Mouse (Mus musculus) induced T-regulatory cell, adult 2 months (primary cell): Measurements from ENCODE around the gene Nphp4.

Experiments used
- DNase-seq: peaks from one replicate; pipeline ENCODE4 v3.0.0-alpha.2; 2012; ENCODE audit warnings: low read depth

Gene Nphp4

DNA sequence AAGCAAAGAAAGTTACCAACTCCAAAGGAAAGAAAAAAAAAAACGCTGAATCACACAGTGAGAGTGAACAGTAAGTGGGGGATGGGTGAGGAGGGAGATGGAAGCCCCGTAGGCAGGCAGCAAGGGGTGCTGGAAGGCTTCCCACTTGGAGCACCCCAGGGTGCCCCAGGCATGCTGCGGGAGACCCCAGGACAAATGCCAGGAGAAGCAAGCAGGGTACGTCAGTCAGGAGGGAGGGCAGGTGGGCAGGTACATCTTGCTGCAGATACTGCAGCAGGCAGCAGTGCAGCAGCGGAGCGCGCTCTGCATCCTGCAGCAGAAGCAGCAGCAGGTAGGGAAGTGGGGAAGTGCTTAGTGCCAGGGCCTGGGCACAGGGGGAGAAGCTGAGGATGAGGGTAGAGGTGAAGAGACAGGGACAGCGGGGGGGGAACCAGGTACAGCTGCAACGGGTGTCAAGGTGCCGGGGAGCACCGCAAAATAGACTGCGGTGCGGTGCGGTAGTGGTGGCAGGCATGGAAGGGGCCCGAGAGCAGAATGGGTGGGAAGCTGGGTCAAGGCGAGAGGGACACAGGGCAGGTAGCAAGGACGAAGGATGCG lies at the start of gene Nphp4:
Nphp4 (plus strand) TSS at position 280 of the 597 bp plus-strand sequence.
- DNase-seq, result no peak

DNA sequence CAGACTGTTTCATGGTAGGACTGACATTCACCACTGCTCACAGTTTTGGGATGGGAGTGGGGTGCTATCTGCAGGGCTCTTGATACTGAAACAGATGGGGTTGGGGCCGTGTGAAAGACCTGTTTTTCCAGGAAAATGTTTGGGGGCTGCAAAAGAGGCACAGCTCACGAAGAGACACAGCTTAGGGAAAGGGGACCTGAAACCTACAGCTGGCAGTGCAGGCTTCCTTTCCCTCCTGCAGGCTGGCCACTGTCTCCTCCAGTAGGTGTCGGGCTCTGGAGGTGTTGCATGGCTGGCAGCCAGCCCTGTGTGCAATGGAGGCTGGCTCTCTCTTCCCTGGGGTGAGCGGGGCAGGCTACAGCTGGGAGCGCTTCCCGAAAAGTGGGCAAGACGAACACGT lies 48.2 kb upstream of the Nphp4 start:
- DNase-seq, result no peak

DNA sequence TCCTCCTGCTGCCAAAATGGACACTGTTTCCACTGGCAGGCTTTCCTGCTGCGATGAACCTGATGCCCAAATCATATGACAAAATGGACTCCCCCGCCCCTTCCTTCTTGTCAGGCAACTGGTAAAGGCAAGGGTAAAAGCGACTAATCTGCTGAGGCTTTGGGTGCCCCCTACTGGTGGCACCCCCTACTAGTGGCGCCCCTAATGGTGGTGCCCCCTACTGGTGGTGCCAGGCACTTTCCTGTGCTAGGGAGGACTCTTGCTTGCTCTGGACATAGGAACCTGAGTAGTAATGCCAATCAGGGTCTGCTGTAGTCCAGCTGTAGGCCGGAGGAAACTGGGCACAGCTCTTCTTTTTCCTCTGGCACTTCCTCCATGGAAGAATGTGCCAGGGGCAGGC lies 44.2 kb upstream of the Nphp4 start:
- peak; percentile 72 for DNase-seq

GRCm38 (mm10) chr4:152434836-152435235 lies 41.7 kb upstream of the Nphp4 start:
- peak; percentile 85 for DNase-seq

DNA sequence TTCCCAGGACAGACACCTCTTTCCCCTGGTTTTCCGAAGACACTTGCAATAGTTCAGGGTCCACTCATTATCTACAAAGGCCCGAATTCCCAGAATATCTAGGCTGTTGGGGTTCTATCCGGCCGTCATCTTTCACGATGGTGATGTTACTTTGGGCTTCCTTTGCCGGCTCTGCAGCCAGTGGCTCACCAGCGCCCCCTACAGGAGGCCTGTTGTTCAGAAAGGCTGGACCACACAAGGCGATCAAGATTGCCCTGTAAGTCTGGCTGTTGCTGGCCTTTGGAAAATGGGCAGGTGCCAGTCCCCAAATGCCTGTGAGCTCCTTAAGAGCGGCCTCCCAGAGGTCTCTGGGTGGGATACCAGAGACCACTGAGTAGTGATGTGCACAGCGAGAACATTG lies 41.3 kb upstream of the Nphp4 start:
- DNase-seq, result peak; percentile 77

GRCm38 (mm10) chr4:152440882-152441281 lies 35.6 kb upstream of the Nphp4 start:
- DNase-seq, result peak; percentile 36

DNA sequence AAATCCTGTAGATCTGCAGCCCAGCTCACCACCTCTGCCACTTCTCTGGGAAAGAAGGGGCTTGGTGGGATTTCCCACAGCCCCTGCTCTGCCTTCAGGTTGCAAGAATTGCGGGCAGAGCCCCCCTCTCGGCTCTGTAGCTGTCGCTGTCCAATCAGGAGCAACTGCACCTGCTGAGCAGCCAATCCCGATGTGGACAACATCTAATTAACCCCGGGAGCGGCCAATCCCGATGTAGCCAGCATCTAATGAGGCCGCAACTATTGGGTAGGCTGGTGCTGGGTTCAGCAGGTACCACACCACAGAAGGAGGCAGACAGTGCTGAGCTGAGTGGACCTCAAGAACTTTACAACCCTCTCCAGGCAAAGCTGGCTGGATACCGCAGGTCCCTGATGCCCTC lies 35.0 kb upstream of the Nphp4 start:
- DNase-seq, result no peak

DNA sequence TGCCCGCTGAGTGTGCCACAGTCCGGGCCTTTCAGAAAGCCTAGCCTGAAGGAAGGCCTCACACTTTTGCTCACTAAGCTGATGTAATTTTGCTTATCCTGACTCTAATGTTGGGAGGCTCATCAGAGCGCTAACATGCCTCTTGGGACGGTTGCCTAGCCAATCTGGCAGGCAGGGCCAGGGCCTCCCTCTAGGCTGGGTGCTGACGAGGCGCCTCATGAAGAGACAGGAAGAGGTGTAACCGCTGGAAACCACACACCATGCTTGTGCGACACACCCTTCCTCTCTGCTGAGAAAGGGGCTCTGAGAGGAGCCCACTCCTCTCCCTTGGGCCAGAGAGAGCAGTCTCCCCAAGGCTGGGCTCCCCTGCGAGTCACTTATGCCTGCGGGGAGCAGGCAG lies 30.3 kb upstream of the Nphp4 start:
- DNase-seq, result peak; percentile 85

- peak; percentile 65 for DNase-seq
These were observed 28.5 kb upstream of the Nphp4 start for GRCm38 (mm10) chr4:152447731-152448665.

DNA sequence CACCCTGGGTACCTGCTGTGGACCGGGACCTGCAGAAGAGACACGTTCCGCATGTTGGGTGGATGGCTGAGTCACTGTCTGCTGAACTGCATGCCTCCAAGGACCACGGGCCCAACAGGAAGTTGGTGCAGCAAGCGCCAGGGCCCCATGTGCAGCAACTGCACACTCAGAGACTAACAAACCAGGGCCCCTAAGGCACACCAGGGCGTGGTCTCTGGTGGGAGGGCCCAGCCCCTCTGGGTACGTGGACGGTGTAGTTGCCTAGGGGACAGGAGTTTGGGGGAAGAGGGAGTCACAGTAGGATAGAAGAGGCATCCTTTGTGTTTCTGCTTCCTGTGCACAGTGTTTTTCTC lies 27.9 kb upstream of the Nphp4 start:
- DNase-seq, result peak; percentile 87

GRCm38 (mm10) chr4:152451371-152451770 lies 25.1 kb upstream of the Nphp4 start:
- DNase-seq, result peak; percentile 74

DNA sequence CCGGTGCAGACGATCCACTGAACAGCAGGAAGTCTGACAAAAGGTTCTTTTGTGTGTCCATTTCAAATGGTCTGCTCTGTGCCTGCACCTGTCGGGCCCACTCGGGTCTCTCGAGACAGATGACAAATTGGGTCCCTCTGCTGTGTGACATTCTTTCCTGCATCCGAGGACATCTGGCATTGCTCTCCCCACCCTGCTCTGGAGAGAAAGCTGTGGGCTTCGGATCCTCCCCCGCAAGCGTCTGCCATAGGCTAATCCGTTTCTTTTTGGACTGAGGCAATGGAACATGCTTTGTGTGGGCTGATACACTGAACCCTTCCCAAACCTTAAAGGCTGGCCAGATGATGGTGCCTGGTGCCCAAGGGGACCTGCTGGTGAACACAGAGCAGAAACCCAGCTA lies 23.4 kb upstream of the Nphp4 start:
- no peak for DNase-seq

DNA sequence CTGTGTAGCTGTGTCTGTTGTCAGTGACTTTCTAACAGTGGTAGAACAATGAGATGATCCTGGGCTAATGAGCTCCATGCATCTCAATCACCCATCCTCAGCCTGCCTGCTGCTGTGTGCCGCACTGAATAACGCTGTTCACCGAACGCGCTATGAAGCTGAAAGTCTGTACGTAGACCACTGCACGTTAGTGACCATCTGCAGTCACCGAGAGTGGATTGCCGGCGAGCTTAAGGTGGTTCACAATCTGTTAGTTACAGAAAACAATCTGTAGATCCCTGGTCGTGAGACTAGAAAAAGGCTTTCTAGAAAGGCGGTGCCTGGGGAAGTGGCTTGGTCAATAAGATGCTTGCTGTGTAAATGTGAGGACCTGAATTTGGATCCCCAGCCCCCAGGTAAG lies 22.4 kb upstream of the Nphp4 start:
- no peak for DNase-seq

GRCm38 (mm10) chr4:152456609-152457008 lies 19.9 kb upstream of the Nphp4 start:
- no peak for DNase-seq

DNA sequence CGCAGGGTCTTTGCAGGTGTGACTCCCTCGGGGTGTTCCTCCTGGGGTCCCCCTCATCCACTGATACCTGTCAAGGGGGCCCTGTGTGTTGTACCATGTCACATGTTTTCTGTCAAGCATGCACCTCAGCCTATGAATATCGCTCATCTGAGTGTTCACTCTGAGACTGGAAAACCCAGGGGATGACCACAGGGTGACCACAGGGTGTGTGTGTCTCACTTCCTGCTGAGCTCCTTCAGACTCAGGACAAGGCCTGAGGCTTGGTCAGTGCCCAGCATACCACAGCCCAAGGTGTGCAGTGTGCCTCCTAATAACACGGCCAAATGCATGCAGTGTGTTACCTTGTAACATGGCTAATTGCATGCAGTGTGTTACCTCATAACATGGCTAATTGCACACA lies 18.8 kb upstream of the Nphp4 start:
- no peak for DNase-seq

GRCm38 (mm10) chr4:152462516-152462915 lies 14.0 kb upstream of the Nphp4 start:
- no peak for DNase-seq

DNA sequence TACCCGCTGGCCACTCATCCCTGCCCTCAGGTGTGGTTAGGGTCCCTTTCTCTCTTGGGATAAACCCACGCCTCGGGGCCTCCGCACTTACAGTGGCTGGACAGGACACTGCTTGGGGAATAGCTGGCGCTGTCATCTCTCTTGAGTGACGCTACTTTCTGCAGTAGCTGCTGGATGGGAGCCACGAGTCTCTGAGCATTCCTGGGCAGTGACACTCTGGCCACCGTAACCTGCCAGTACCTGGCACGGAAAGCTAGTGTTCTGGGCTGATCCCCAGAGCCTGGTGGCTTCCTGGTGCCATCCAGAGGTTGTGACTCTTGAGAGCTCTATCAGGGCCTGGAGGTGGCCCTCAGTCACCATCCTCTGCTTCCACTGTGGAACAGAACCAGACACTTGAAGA lies 13.4 kb upstream of the Nphp4 start:
- DNase-seq, result no peak

- DNase-seq, result no peak
These were observed 11.4 kb upstream of the Nphp4 start for GRCm38 (mm10) chr4:152465116-152465515.

GRCm38 (mm10) chr4:152466601-152467000 lies 9.9 kb upstream of the Nphp4 start:
- no peak for DNase-seq

DNA sequence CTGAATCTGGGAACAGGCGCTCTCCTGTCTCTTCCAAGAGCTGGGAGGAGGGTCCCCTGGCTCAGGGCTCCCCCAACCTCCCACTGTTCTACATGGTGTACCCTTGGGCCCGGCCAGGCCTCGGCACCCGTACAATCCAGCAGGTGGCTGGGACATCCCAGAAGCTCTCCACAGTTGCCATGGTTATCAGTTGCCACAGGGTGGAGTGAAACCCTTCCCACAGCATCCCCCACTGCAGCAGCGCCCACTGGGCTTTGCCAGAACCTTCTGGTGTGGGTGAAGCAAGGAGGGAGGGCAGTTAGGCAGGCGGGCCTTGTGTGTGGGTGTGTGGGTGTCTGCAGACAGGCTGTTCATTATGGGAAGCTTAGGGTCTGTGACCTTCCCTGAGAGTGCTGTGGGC lies 8.6 kb upstream of the Nphp4 start:
- no peak for DNase-seq

GRCm38 (mm10) chr4:152475941-152476340 lies 565 bp upstream of the Nphp4 start:
- DNase-seq, result no peak

DNA sequence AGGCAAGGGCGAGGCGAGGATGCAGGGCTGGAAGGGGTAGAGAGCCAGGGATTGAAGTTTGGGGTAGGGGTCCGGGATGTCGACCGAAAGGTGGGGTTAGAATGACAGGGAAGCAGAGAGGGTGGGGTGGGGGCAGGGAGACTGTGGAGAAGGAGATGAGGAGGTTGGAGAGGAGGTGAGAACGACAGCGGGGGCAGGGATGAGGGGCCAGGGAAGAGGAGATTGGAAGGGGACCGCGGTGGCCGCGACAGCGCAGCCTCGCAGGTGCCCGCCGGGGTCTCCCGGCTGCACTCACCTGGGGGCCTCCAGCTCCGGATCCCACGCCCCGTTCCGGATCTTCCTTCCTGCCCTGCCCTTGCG lies 580 bp downstream of the Nphp4 start:
- no peak for DNase-seq

- peak; percentile 100 for DNase-seq
These were observed 1.1 kb downstream of the Nphp4 start, which contains the start of gene Kcnab2 for GRCm38 (mm10) chr4:152477466-152478223. Gene Kcnab2, minus strand, starts transcription at chr4:152477871.
